Mouse (Mus musculus) MEL (cell line): Measurements from ENCODE around the gene Gopc. TPM values are rescaled to one million over a fixed set of nuclear protein-coding genes. Genes with fewer than 3 reads are reported as not detected.

ENCODE experiments used
- DNase-seq: peaks from one replicate; pipeline ENCODE4 v3.0.0; 2011; ENCODE audit warnings: low read depth, low spot score
- H3K27ac ChIP-seq: 2 replicates; pipeline ENCODE4 v1.5.1; 2012; ENCODE audit warnings: low read depth, mild to moderate bottlenecking, control low read depth, low read length, moderate library complexity; ENCODE audit not compliant: control insufficient read depth
- H3K27me3 ChIP-seq, 2 experiments: fragments of 150-350 bp in 1 of 2; sonication (generic) in 1 of 2; 2 replicates each; pipeline ENCODE4 v1.6.1; 2012; ENCODE audit warnings: low read length in 2 of 2, mild to moderate bottlenecking in 2 of 2, improper control_type of control experiment in 1 of 2, moderate library complexity in 1 of 2; ENCODE audit not compliant: insufficient read depth in 2 of 2, control insufficient read depth in 1 of 2
- H3K36me3 ChIP-seq, 2 experiments: 2 replicates each; pipeline ENCODE4 v1.6.1; 2012 to 2014; ENCODE audit warnings: low read length in 2 of 2, improper control_type of control experiment in 1 of 2, inconsistent platforms in 1 of 2, mild to moderate bottlenecking in 1 of 2; ENCODE audit not compliant: insufficient read depth in 2 of 2, control insufficient read depth in 1 of 2
- H3K4me1 ChIP-seq, 2 experiments: fragments of 150-350 bp in 1 of 2; sonication (generic) in 1 of 2; 2 replicates each; pipeline ENCODE4 v1.6.1; 2012; ENCODE audit warnings: low read length in 2 of 2, improper control_type of control experiment in 1 of 2, mild to moderate bottlenecking in 1 of 2; ENCODE audit not compliant: insufficient read depth in 2 of 2, control insufficient read depth in 1 of 2
- H3K4me3 ChIP-seq, 2 experiments: fragments of 150-350 bp in 1 of 2; sonication (generic) in 1 of 2; 2 replicates each; pipeline ENCODE4 v1.5.1; 2012; ENCODE audit warnings: low read depth in 2 of 2, low read length in 2 of 2, mild to moderate bottlenecking in 2 of 2, moderate library complexity in 2 of 2, control low read depth in 1 of 2, improper control_type of control experiment in 1 of 2; ENCODE audit not compliant: control insufficient read depth in 1 of 2, insufficient read depth in 1 of 2
- H3K79me2 ChIP-seq: 2 replicates; pipeline ENCODE4 v1.6.1; 2012; ENCODE audit warnings: mild to moderate bottlenecking, low read length, moderate library complexity; ENCODE audit not compliant: control insufficient read depth, poor library complexity, insufficient read depth
- H3K9ac ChIP-seq: 2 replicates; pipeline ENCODE4 v1.6.1; 2012; ENCODE audit warnings: low read depth, mild to moderate bottlenecking, control low read depth, low read length, moderate library complexity; ENCODE audit not compliant: control insufficient read depth, poor library complexity, severe bottlenecking
- H3K9me3 ChIP-seq: fragments of 150-350 bp; sonication (generic); replicated peaks from 2 replicates; pipeline ENCODE4 v1.6.1; 2012; ENCODE audit warnings: mild to moderate bottlenecking, low read length, improper control_type of control experiment, moderate library complexity; ENCODE audit not compliant: insufficient read depth
- CHD2 ChIP-seq: IDR thresholded peaks from 2 replicates; pipeline ENCODE4 v1.6.1; 2011; ENCODE audit warnings: low read length, improper control_type of control experiment
- E2F4 ChIP-seq: IDR thresholded peaks from 2 replicates; pipeline ENCODE4 v1.6.1; 2011; ENCODE audit warnings: low read depth, low read length, improper control_type of control experiment, borderline replicate concordance
- EP300 ChIP-seq, 2 experiments: IDR thresholded peaks; 2 replicates each; pipeline ENCODE4 v1.6.1; 2011; ENCODE audit warnings: improper control_type of control experiment in 2 of 2, low read length in 2 of 2, low read depth in 1 of 2, mild to moderate bottlenecking in 1 of 2
- GATA1 ChIP-seq: IDR thresholded peaks from 2 replicates; pipeline ENCODE4 v1.6.1; 2011; ENCODE audit warnings: low read depth, low read length, improper control_type of control experiment
- HCFC1 ChIP-seq: IDR thresholded peaks from 2 replicates; pipeline ENCODE4 v1.6.1; 2012; ENCODE audit warnings: low read depth, mild to moderate bottlenecking, inconsistent platforms, low read length, improper control_type of control experiment, moderate library complexity
- MAFK ChIP-seq: IDR thresholded peaks from 2 replicates; pipeline ENCODE4 v1.6.1; 2011; ENCODE audit warnings: low read depth, mild to moderate bottlenecking, low read length, improper control_type of control experiment, borderline replicate concordance
- MAX ChIP-seq: IDR thresholded peaks from 2 replicates; pipeline ENCODE4 v1.6.1; 2011; ENCODE audit warnings: low read length, improper control_type of control experiment
- MEF2A ChIP-seq: IDR thresholded peaks from 2 replicates; pipeline ENCODE4 v1.6.1; 2014; ENCODE audit warnings: low read depth, mild to moderate bottlenecking, inconsistent platforms, low read length, improper control_type of control experiment; ENCODE audit not compliant: poor library complexity, insufficient replicate concordance, severe bottlenecking; ENCODE audit errors: extremely low read depth
- MYB ChIP-seq: IDR thresholded peaks from 2 replicates; pipeline ENCODE4 v1.6.1; 2011; ENCODE audit warnings: mild to moderate bottlenecking, low read depth, low read length, improper control_type of control experiment
- MYC ChIP-seq: IDR thresholded peaks from 2 replicates; pipeline ENCODE4 v1.6.1; 2011; ENCODE audit warnings: low read depth, mild to moderate bottlenecking, low read length, improper control_type of control experiment, moderate library complexity
- NELFE ChIP-seq: IDR thresholded peaks from 2 replicates; pipeline ENCODE4 v1.6.1; 2011; ENCODE audit warnings: low read depth, low read length, improper control_type of control experiment
- POLR2A ChIP-seq, 2 experiments: IDR thresholded peaks; 2 replicates each; pipeline ENCODE4 v1.6.1; 2011 to 2012; ENCODE audit warnings: low read length in 2 of 2, mild to moderate bottlenecking in 2 of 2, control low read depth in 1 of 2, improper control_type of control experiment in 1 of 2, low read depth in 1 of 2, moderate library complexity in 1 of 2; ENCODE audit not compliant: control insufficient read depth in 1 of 2, insufficient read depth in 1 of 2, poor library complexity in 1 of 2
- POLR2AphosphoS2 ChIP-seq: IDR thresholded peaks from 2 replicates; pipeline ENCODE4 v1.6.1; 2011; ENCODE audit warnings: low read length, improper control_type of control experiment
- POLR2AphosphoS5 ChIP-seq: IDR thresholded peaks from 2 replicates; pipeline ENCODE4 v1.6.1; 2012; ENCODE audit warnings: low read depth, borderline replicate concordance, mild to moderate bottlenecking, inconsistent platforms, low read length, moderate library complexity, mixed read lengths
- RCOR1 ChIP-seq: IDR thresholded peaks from 2 replicates; pipeline ENCODE4 v1.6.1; 2012; ENCODE audit warnings: low read depth, mild to moderate bottlenecking, inconsistent platforms, low read length, improper control_type of control experiment
- SMC3 ChIP-seq: IDR thresholded peaks from 2 replicates; pipeline ENCODE4 v1.6.1; 2011; ENCODE audit warnings: low read depth, low read length, improper control_type of control experiment
- UBTF ChIP-seq: IDR thresholded peaks from 2 replicates; pipeline ENCODE4 v1.6.1; 2012; ENCODE audit warnings: low read depth, mild to moderate bottlenecking, inconsistent platforms, low read length, improper control_type of control experiment, moderate library complexity, borderline replicate concordance; ENCODE audit not compliant: insufficient read depth
- USF1 ChIP-seq: IDR thresholded peaks from 2 replicates; pipeline ENCODE4 v1.6.1; 2014; ENCODE audit warnings: low read depth, mild to moderate bottlenecking, inconsistent platforms, low read length, improper control_type of control experiment, moderate library complexity
- ZKSCAN1 ChIP-seq: IDR thresholded peaks from 2 replicates; pipeline ENCODE4 v1.6.1; 2012; ENCODE audit warnings: low read depth, mild to moderate bottlenecking, inconsistent platforms, low read length, improper control_type of control experiment, moderate library complexity
- ZNF384 ChIP-seq: IDR thresholded peaks from 2 replicates; pipeline ENCODE4 v1.6.1; 2012; ENCODE audit warnings: low read depth, mild to moderate bottlenecking, inconsistent platforms, low read length, improper control_type of control experiment
- polyA plus RNA-seq, 2 experiments: library from polyadenylated mRNA; stranded (reverse) in 1 of 2; unstranded in 1 of 2; fragments of >175 nt in 1 of 2; fragments of >200 nt in 1 of 2; gene quantifications; 2 replicates each; pipeline versions ENCODE4 v1.2.1 to v1.2.4; 2012; ENCODE audit warnings: low replicate concordance in 2 of 2, low read depth in 1 of 2; ENCODE audit not compliant: insufficient read length in 2 of 2, insufficient read depth in 1 of 2, missing spikeins in 1 of 2
- total RNA-seq: library from RNA; depleted of rRNA; stranded (reverse); fragments of 300-350 nt; gene quantifications from 2 replicates; pipeline ENCODE4 v1.2.3, GENCODE M21; 2012

Gene Gopc
- total and polyA plus RNA-seq, 3 experiments: 6.2 to 8.2 TPM; not detected in 1

GRCm38 (mm10) chr10:52430953-52431352 is 49.0 kb upstream of the Gopc start:
- H3K27ac ChIP-seq: no peak overlapping the region
- no peaks in the 10 kb centered on the region for H3K27me3 ChIP-seq
- no peak for DNase-seq
- H3K79me2 ChIP-seq: peaks cover 18% of the 10 kb centered on the region
- peaks cover 0 to 24% of the 10 kb centered on the region in 2 experiments for H3K36me3 ChIP-seq
- no peak overlapping the region for H3K9ac ChIP-seq
- TF ChIP-seq CHD2: no peak
- TF ChIP-seq POLR2A (IDR thresholded peaks at IDR 0.05; ENCODE audit: control insufficient read depth in 1 of 2, insufficient read depth in 1 of 2, low read depth in 1 of 2, low read length in 2 of 2, poor library complexity in 1 of 2): no peak
- no peak for TF ChIP-seq MYC
- no peak for TF ChIP-seq NELFE
- TF ChIP-seq ZKSCAN1: no peak
- TF ChIP-seq MYB: no peak
- TF ChIP-seq GATA1: no peak
- no peak for TF ChIP-seq SMC3
- no peak for TF ChIP-seq POLR2AphosphoS5
- TF ChIP-seq RCOR1: no peak
- TF ChIP-seq MAFK: no peak
- TF ChIP-seq ZNF384: no peak
- TF ChIP-seq E2F4: no peak
- no peak for TF ChIP-seq POLR2AphosphoS2
- TF ChIP-seq MAX: no peak
- H3K4me1 ChIP-seq: peaks cover 0 to 2% of the 10 kb centered on the region in 2 experiments; a peak in 1 of 4 replicates
- no peaks in the 10 kb centered on the region for H3K9me3 ChIP-seq
- H3K4me3 ChIP-seq: no peak overlapping the region

- peaks cover 42% of the 10 kb centered on the region for H3K79me2 ChIP-seq
- H3K27ac ChIP-seq: no peak overlapping the region
- peaks cover 8 to 16% of the 10 kb centered on the region in 2 experiments for H3K36me3 ChIP-seq
- DNase-seq: no peak
- H3K4me1 ChIP-seq: peaks cover 2 to 5% of the 10 kb centered on the region in 2 experiments; a peak in 2 of 4 replicates
- no peaks in the 10 kb centered on the region for H3K9me3 ChIP-seq
- H3K9ac ChIP-seq: no peak overlapping the region
- H3K4me3 ChIP-seq: no peak overlapping the region
- no peaks in the 10 kb centered on the region for H3K27me3 ChIP-seq
- TF ChIP-seq MYC (no peak), UBTF (no peak), HCFC1 (no peak), EP300 (IDR thresholded peaks at IDR 0.05; ENCODE audit: low read depth in 1 of 2, low read length in 2 of 2) (no peak), MEF2A (no peak), RCOR1 (no peak), USF1 (no peak)
- TF ChIP-seq, all 39 proteins: peak for 0
These were observed 45.9 kb upstream of the Gopc start for GRCm38 (mm10) chr10:52427634-52428415.
